In genomic region chr1:34863323-34863722, GRCm38 (mm10) we compare ENCODE assay signal across 13 mouse cellular contexts.
"Had no signal": no experiment of that assay in that cellular context is flagged by ENCODE, and none has a peak within 500 bp of the region (broad histone marks: within the 10 kb centered on the region; RNA-seq: fewer than 3 reads in every experiment).

No protein-coding gene starts in this region.

- H3K9me3 ChIP-seq: limb, embryonic 13.5 days; midbrain, embryonic 12.5 days; neural tube, embryonic 13.5 days had no signal

- H3K4me2 ChIP-seq: limb, embryonic 13.5 days; midbrain, embryonic 12.5 days; neural tube, embryonic 13.5 days had no signal

- ATAC-seq: intestine, embryonic 16.5 days; midbrain, embryonic 16.5 days had no signal

- H3K4me1 ChIP-seq: midbrain, embryonic 12.5 days; neural tube, embryonic 13.5 days had no signal

- H3K9ac ChIP-seq: limb, embryonic 13.5 days; liver, embryonic 14.5 days; midbrain, embryonic 12.5 days; neural tube, embryonic 13.5 days had no signal

- DNase-seq: left cerebral cortex, postnatal 4 days; lung, adult 18-20 months; lung, postnatal 14 days; retina, postnatal 1 day; right cerebral cortex, postnatal 4 days; spleen, adult 18-20 months; thymus, postnatal 36 days had no signal

- H3K4me3 ChIP-seq: limb, embryonic 13.5 days; midbrain, embryonic 12.5 days; neural tube, embryonic 13.5 days had no signal

- H3K27ac ChIP-seq: limb, embryonic 13.5 days; liver, embryonic 14.5 days; midbrain, embryonic 12.5 days; neural tube, embryonic 13.5 days had no signal

- H3K27me3 ChIP-seq: limb, embryonic 13.5 days; midbrain, embryonic 12.5 days; neural tube, embryonic 13.5 days had no signal
